Mouse (Mus musculus) forebrain, embryonic 12.5 days (tissue): ENCODE data around the gene Asb9. TPM values are rescaled to one million over a fixed set of nuclear protein-coding genes. Genes with fewer than 3 reads are reported as not detected.

ENCODE experiments used
- polyA plus RNA-seq: library from polyadenylated mRNA; unstranded; fragments of >200 nt; fragmentation: Nextera tagmentation; extraction: Ambion mirVana; gene quantifications from 2 replicates; pipeline ENCODE4 v1.2.1, GENCODE M21; 2016

Asb9 gene
- polyA plus RNA-seq, 1 experiment from 2014 or later, result 0.38 TPM

Other genes with a start within 250 kb of the Asb9 start
- gene Bmx, start 248.1 kb upstream of the Asb9 start, polyA plus RNA-seq, result 0.08 and 0.15 TPM in 2 replicates
- 5.6 and 6.1 TPM in 2 replicates for gene Pir, start 237.0 kb upstream of the Asb9 start, polyA plus RNA-seq
- gene Vegfd, start 132.9 kb upstream of the Asb9 start, polyA plus RNA-seq, result 0.77 TPM in 2 replicates
- 12.9 and 14.2 TPM in 2 replicates for gene Piga, start 86.5 kb upstream of the Asb9 start, polyA plus RNA-seq
- not detected in 2 replicates for gene Asb11, start 69.3 kb upstream of the Asb9 start, polyA plus RNA-seq